Mouse (Mus musculus): Measurements from ENCODE around the gene Ell.

Gene Ell

DNA sequence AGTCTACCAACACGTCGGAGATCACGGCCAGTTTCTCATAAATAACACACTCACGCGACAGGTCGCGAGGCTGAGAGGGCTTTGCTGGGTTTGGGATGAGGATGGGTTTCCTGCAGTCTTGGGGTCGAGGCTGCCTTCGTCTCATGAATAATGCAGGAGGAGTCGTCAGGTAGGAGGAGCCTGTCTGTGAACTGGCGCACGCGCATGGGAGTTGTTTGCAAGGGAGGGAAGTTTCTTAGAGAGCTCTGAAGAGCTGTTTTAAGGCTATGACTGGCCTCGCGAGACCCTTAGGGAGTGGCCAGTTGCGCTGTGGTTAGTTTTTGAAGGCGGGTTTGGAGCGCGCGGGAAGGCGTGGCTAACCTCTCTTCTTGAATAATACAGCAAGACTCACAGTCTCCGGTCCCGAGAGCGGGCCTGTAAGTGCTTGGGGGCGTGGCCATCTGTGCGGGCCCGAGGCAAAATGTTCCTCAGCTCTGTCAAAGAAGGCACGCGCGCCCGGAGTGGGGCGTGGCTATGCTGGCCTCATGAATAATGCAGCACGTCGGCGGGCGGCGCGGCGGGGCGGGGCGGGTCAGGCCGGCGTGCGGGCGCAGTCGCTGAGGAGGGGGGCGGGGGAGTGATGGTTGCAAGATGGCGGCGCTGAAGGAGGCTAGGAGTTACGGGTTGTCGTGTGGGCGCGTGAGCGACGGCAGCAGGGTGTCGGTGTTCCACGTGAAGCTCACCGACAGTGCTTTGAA is at the start of gene Ell:
Gene Ell, plus strand, starts transcription at position 381 of the 737 bp plus-strand sequence.
- DNase-seq (ENCODE audit: low read depth, low spot score), result peak; percentile 100

DNA sequence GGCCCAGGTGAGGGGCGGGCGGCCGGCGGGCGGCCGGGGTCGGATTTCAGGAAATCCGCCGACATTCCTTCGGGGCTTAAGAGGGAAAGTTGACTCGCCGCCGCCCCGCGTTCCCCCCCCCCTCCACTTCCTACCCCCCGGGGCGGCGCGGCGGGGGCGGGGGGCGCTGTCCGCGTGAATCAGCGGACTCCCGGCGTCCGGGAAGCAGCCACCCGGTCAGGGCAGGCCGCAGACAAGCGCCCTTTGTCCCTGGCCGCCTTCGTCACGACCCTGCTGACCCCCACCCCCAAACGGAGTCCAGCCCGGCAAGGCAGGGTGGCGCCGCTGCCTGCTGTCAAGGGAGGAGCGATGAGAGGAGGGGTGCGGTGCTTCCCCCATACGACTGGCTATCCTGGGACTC is 49.7 kb upstream of the Ell start:
- no peak for DNase-seq (ENCODE audit: low read depth, low spot score)

DNA sequence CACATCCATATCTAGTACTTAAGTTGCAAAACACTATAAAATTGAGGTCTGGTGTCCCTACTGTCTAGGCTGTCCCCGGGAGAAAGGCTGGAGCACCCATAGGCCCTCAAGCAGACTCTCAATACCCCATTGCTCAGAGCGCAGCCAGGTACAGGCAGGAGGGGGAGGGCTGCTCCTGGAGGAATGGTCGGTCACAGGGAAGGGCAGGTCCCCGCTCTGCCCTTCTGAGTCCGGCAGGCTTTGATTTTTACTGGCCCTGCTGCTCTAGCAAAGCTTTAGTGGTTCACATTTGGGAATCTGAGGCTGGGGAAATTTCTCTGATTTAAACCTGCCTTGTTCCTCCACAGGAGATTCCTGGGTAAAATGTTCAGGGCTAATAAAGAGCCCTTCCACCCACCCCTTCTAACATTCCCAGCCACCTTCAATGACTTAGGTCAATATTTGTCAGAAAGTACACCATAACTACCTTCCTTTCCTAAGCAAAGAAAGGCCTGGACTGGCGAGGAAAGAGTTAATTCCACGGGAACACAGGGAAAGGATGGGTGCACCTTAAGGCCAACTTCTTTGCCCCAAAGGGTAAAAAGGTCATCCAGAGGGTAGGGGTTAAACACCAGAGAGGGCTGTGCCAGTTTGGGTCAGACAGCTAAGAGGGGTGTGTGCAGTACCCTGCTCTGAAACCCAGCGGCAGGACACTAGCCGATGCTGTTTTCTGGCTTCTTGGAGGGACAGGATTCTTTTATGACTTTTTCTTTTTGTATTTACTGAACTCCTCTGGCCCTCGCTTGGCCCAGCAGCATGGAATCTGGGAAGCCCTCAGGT is 49.0 kb upstream of the Ell start:
- DNase-seq (ENCODE audit: low read depth, low spot score), result no peak

DNA sequence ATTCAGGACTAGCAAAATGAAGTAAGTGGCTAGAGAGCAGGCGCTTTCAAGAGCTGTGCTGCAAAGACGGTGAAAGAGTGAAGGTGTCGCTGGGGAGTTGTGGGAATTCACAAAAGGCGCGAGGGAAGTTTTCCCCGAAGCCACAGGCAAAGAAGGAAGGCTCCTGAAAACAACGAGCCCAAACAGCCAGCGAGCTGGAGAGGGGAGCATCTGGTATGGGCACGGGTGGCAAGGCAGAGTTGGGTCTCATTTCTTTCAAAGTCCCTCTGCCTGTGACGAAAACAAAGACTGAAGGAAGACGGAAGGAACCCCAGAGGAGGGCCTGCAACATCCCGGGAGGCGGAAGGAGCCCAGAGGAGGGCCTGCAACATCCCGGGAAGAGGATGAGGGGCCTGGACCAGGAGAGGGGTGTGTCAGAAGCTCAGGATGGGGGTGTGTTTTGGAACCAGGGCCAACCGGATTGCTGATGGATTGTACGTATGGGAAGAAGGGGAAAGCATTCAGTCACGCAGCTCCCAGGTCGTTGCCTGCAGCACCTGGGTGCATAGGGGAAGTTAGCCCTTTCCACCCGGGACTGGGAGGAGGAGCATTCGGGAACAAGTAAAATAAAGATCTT is 48.3 kb upstream of the Ell start:
- DNase-seq (ENCODE audit: low read depth, low spot score), result no peak

DNA sequence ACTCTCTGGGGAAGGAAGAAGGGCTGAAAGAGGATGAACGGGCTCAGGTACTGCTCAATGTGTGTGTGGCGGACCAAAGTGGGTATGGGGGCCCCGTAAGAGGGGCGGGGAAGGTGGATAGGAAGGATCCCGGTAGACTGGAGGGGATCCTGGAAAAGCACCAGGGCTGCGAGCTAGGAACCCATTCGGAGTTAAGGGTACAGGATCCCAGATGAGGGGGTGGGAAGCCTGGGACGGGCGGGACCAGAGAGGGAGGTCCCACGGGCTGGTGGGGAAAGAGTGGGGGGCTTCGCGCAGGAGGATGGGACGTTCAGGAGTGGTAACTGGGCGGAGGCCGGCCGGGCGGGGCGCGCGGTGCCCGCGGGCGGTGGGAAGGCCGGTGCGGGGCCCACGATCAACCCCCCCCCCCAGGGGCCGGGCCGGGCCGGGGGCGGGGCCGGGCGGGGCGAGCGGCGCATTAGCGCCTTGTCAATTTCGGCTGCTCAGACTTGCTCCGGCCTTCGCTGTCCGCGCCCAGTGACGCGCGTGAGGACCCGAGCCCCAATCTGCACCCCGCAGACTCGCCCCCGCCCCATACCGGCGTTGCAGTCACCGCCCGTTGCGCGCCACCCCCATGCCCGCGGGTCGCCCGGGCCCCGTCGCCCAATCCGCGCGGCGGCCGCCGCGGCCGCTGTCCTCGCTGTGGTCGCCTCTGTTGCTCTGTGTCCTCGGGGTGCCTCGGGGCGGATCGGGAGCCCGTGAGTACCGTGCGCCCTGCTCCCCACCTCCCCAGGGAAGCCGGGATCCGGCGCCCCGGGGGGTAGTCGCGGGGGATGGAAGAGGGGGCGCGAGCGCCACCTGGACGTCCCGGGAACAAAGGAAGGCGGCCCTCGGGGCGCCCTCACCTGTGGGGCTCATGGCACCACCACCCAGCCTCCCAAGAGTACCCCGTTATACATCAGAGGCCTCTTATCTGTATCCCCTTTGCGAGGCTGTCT is 46.3 kb upstream of the Ell start, which contains the start of gene Crlf1:
Gene Crlf1, plus strand, starts transcription at position 495 of the 977 bp plus-strand sequence.
- DNase-seq (ENCODE audit: low read depth, low spot score), result no peak

DNA sequence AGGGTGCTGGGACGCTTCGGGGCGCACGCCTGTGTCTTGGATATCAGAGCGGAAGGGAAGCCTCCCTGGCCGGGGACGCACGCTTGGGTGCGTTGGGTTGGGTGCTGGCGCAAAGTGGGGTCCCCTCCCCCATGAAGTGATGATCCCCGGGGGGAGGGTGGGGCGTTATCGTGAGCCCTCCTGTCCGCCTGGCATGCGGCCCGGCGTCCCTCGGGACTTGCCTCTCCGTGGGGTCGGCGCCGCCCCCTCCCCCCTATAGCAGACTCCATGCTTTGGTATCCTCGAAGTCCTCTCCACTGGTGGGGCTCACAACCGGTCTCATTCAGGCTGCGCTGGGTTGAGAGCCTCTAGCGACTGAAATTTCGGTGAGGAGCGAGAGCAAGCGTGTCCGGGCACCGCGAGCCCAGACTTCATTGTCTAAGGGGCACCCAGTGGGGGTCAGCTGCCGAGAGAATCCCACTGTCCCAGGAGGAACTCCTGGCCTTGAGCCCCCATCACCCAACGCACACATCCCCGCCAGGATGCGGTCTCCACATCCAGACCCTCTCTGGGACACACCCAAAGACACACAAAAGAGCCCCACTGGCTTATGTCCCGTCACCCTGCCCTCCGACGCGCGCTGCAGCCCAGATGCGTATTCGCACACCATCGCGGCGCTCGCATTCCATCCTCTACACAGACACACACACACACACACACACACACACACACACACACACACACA is 45.4 kb upstream of the Ell start:
- no peak for DNase-seq (ENCODE audit: low read depth, low spot score)

DNA sequence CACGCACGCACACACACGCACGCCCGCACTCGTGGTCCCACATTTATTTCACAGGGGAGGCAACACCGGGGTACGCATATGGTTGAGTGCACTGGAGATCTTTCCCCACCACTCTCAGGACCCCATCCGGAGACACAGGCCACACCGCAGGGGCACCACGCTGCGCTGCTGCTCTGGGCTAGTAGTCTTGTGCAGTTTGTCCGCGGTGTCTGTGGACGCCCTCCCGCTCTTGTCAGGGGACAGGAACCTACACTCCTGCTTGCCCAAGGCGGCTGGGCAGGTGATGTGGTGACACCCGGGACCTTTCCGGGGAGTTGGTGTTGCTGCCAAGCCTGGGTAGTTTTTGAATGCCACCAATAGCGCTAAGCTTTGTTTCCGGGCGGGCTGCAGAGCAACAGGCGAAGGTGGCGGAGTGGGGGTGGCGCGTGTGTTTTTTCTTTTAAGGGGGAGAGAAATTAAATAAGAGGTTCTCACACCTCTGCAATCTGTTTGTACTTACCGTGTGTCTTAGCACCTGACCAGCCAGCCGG is 44.8 kb upstream of the Ell start:
- no peak for DNase-seq (ENCODE audit: low read depth, low spot score)

DNA sequence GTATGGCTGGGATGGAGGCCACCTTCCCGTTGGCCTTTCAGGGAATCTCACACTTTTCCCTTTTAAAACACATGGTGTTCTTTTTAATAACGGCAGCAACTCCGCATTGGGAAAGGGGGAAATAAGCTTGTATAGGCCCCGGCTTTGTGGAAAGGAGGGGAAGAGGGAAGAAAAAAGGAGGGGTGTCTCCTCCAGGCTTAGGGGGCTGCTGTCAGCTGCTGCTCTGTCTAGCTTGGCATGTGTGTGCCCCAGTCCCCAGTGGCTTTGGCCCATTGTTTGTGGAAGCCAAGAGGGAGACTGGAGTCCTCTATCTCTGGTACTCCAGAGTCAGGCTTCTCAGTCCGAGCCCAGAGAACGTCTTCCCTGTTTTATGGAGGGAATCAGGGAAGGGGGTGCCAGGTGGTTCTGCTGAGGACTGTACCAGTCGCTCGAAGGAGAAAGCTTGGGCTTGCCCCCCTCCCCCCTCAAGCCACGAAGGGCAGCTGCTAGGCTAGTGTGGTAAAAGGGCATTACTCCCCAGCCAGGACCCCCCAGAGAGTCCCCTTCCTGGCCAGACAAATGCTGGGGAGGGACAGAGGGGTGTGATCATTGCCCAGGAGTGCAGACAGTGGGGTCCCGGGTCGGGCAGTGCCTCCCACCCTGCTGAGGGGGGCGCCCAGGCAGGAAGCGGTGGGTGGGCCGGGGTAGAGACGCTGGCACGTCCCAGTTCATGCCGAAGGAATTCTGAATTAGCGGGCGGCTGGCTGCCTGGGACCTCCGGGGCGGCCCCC is 44.1 kb upstream of the Ell start:
- no peak for DNase-seq (ENCODE audit: low read depth, low spot score)

DNA sequence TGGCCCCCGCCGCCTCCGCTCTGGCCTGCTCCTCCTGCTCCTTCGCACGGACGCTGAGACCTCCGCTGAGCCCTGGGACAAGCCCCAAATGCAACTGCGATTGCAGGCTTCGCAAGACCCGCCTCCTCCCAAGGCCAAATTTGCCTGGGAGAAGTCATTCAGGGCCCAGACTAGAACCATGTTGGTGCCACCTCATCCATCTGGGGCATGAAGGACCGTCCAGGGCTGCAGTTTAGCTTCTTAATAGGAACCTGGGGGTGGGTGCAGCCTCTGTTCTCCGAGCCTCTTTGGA is 43.5 kb upstream of the Ell start:
- DNase-seq (ENCODE audit: low read depth, low spot score), result no peak

DNA sequence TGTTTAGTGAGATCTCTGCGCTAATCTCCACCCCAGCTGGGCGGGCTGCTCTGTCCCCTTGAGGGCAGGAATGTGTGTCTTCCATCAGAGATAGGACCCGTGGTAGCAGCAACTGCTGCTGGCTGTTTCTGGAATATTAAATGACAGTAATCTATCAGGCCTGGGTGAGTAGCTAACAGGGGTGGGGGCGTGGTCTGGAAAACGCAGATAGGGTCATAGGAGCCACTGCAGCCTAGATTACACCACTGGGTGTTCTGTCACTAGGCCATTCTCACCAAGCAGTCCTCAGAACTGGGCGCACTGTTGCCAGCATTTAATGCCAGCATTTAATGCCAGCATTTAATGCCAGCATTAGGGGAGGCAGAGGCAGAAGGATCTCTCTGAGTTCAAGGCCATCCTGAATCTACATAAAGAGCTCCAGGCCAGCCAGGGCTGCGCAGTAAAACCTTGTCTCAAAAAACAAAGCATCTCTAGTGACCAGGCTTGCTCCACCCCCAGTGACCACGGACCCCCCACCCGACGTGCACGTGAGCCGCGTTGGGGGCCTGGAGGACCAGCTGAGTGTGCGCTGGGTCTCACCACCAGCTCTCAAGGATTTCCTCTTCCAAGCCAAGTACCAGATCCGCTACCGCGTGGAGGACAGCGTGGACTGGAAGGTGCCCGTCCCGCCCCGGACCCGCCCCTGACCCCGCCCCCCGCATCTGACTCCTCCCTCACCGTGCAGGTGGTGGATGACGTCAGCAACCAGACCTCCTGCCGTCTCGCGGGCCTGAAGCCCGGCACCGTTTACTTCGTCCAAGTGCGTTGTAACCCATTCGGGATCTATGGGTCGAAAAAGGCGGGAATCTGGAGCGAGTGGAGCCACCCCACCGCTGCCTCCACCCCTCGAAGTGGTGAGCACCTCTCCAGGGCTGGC is 38.6 kb upstream of the Ell start:
- no peak for DNase-seq (ENCODE audit: low read depth, low spot score)

DNA sequence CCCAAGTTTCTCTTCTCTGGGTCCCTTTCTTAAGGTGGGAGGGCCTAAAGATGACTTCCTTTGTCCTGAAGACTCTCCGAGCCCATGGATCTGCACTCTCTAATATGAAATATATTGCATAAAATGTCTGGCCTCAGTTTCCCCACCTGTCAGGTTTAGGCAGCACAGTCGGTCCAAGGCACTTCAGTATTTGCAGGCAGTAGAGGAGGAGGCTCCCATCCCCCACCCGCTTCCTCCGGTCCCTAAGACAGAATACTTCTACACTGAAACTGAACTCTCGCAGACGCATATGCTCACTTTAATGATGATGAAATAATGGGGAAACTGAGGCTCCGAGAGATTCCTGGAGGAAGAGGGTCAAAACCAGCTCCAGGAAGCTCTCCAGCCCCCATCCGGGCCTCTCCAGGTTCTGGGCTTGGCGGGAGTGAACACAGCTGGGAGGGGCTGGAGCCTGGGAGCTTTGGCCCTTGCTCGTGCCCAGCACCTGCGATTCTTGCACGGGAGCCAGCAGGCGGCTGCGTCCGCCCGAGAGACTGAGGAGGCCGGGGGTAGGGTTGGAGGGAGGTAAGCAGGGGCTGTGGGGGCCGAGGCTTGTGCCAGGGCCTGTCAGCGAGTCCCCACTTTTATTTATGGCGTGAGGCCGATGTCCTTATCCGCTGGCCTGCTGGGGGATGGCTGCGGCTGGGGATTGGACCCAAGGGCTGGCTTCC is 37.3 kb upstream of the Ell start:
- DNase-seq (ENCODE audit: low read depth, low spot score), result no peak

DNA sequence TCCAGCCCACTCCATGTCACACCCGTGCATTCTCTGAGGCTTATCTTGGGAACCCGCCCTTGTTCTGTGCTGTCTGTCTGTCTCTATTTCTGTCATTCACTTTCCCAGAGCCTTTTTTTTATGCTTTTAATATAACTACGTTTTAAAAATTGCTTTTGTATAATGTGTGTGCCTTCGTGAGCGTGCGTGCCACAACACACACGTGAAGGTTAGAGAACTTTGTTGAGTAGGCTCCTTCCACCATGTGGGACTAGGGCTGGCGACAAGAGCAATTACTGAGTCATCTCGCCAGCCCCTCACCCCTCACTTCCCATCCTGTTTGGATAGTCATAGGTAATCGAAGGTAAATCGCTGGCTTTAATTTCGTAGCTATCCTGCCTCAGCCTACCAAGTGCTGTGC is 36.7 kb upstream of the Ell start:
- DNase-seq (ENCODE audit: low read depth, low spot score), result no peak

DNA sequence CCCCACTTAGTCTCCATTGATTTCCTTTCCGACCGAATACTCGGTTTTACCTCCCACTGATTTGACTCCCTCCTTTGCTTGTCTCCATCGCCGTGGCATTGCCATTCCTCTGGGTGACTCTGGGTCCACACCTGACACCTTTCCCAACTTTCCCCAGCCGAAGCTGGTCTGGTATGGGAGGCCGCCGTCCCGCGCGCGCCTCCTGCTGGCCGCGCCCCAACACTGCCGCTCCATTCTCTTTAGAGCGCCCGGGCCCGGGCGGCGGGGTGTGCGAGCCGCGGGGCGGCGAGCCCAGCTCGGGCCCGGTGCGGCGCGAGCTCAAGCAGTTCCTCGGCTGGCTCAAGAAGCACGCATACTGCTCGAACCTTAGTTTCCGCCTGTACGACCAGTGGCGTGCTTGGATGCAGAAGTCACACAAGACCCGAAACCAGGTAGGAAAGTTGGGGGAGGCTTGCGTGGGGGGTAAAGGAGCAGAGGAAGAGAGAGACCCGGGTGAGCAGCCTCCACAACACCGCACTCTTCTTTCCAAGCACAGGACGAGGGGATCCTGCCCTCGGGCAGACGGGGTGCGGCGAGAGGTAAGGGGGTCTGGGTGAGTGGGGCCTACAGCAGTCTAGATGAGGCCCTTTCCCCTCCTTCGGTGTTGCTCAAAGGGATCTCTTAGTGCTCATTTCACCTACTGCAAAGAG is 36.1 kb upstream of the Ell start:
- no peak for DNase-seq (ENCODE audit: low read depth, low spot score)

DNA sequence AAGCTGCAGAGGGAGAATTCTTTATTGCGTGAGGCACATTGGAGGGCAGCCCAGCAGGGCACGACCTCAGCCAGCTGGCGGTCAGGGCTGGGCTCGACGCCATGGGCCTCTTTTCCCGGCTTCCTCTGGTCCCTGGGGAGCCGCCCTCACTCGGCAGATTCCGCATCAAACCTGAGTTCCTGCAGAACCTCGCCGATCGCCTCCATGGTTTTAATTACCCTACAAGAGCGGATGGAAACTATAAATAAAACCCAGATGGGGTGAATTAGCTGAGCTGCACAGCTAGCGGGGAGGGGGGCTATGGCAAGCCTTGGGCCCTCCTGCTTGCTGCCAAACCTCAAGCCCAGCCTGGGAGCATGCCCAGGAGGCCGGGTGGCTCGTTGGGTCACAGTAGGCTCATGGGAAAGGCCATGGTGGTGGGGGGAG is 35.0 kb upstream of the Ell start:
- no peak for DNase-seq (ENCODE audit: low read depth, low spot score)

DNA sequence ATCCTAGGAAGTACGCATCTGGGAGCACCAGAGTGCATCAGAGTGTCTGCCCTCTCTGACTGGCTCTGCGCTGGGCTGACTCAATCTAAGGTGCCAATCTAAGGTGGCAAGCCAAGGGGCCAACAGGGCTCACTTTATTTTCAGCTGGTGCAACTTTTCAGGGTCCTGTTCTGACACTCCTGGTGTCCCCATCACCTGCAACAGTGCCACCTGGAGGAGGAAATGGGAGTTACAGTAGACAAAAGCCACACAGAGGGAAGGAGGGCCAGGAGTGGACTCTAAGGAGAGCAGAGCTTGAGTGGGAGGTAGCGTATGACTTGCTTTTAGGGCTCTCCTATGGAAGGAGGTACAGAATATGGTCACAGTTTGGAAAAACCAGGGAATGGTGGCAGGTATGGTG is 34.4 kb upstream of the Ell start:
- DNase-seq (ENCODE audit: low read depth, low spot score), result no peak

DNA sequence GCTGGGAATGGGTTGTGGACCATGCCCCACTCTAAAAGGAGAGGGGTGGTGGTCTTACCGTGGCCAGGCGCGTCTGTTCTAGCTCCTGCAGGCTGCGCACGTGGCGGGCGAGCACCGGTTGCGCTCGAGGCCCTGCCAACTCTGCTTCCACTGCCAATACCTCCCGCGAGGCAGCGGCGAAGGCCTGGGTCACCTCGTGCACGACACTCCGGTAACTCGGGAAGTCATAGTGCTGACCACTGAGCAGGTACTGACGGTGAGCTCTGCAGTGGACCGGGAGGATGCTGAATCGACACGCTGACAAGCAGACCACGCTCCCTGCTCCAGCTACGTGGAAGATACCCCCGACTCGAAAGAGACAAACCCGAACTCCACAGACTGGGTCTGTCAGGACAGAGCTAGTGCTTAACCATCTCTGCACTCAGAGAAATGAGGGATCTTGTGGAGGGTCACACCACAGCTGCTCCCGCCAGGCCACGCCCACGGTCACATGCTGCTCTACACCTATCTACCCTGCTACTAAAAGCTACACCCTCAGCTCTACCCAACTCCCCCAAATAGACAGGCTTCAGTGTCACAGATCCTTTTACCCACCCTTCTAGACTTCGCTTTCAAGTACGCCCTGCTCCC is 33.4 kb upstream of the Ell start:
- DNase-seq (ENCODE audit: low read depth, low spot score), result no peak

Measured in WW6 (cell line).